In genomic region chr5:149043240-149043639, GRCm38 (mm10) we compare ENCODE assay signal across 16 mouse cellular contexts.
"Had no signal": no experiment of that assay in that cellular context is flagged by ENCODE, and none has a peak within 500 bp of the region (broad histone marks: within the 10 kb centered on the region; RNA-seq: fewer than 3 reads in every experiment).

No protein-coding gene starts in this region.

- H3K4me1 ChIP-seq: limb, embryonic 15.5 days; liver, embryonic 13.5 days; lung, embryonic 15.5 days; midbrain, embryonic 15.5 days; neural tube, embryonic 13.5 days had no signal

- H3K4me3 ChIP-seq: limb, embryonic 15.5 days; liver, embryonic 13.5 days; lung, embryonic 15.5 days; megakaryocyte, embryonic 14.5 days; midbrain, embryonic 15.5 days; neural tube, embryonic 13.5 days had no signal

- H3K9ac ChIP-seq: limb, embryonic 15.5 days; liver, embryonic 13.5 days; liver, postnatal 0 days; lung, embryonic 15.5 days; midbrain, embryonic 15.5 days; neural tube, embryonic 13.5 days had no signal

- H3K4me2 ChIP-seq: limb, embryonic 15.5 days; liver, embryonic 13.5 days; lung, embryonic 15.5 days; midbrain, embryonic 11.5 days; midbrain, embryonic 15.5 days; neural tube, embryonic 13.5 days had no signal

- ATAC-seq: liver, postnatal 0 days; midbrain, embryonic 15.5 days had no signal

- DNase-seq: kidney, postnatal 36 days; layer of hippocampus, adult 9-11 months; layer of hippocampus, postnatal 36 days; liver, embryonic 13.5 days; liver, postnatal 0 days; lung, postnatal 14 days; retina, postnatal 1 day; right cerebral cortex, postnatal 14 days; thymus, postnatal 36 days had no signal

- H3K27me3 ChIP-seq: limb, embryonic 15.5 days; liver, embryonic 13.5 days; lung, embryonic 15.5 days; megakaryocyte, embryonic 14.5 days; midbrain, embryonic 15.5 days; neural tube, embryonic 13.5 days had no signal

- H3K9me3 ChIP-seq: limb, embryonic 15.5 days; lung, embryonic 15.5 days; midbrain, embryonic 15.5 days had no signal

- H3K36me3 ChIP-seq: midbrain, embryonic 15.5 days had no signal

- H3K27ac ChIP-seq: limb, embryonic 15.5 days; liver, embryonic 13.5 days; lung, embryonic 15.5 days; macrophage; midbrain, embryonic 15.5 days; neural tube, embryonic 13.5 days had no signal
